Mouse (Mus musculus) hindlimb bud, embryonic 11.5 days (tissue): ENCODE data around the gene Flnb.

Experiments
- DNase-seq: peaks from one replicate; pipeline ENCODE4 v3.0.0-alpha.2; 2012; ENCODE audit warnings: low read depth, low spot score; ENCODE audit errors: extremely low spot score

Gene Flnb

DNA sequence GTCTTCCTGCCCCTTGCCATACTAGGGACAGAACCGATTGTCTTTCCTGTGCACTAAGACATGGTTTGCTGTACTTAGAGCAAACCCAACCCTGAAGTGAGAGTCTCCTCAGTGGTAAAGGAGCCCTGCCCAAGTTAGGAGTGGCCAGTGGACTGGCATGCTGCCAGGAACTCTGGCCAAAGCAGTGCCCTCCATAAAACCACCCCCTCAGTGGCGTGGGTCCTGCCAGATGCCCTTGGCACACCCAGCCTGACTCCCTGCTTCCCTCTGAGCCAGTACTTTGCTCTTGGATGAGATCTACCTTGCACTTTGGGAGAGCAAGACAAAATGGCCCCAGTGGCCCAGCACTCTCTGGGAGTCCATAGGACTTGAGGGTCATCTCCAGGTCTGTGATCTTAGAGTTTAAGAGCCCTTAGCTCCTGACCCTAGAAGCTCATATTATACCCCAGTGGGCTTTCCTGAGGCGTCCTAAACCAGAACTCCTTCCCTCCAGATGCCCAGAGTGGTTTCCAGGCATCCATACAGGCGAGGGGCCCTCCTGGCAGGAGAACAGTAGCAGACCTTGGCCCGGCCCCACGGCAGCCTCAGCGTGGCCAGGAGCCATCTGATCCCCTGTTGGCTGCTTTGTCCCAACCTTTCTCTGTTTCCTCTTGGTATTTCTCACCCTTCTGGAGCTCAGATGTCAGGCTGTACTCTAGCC lies 125.5 kb downstream of the Flnb start:
- DNase-seq = no peak

GRCm38 (mm10) chr14:7943801-7944135 lies 126.0 kb downstream of the Flnb start:
- no peak for DNase-seq

GRCm38 (mm10) chr14:7944349-7945039 lies 126.7 kb downstream of the Flnb start:
- DNase-seq = no peak

DNA sequence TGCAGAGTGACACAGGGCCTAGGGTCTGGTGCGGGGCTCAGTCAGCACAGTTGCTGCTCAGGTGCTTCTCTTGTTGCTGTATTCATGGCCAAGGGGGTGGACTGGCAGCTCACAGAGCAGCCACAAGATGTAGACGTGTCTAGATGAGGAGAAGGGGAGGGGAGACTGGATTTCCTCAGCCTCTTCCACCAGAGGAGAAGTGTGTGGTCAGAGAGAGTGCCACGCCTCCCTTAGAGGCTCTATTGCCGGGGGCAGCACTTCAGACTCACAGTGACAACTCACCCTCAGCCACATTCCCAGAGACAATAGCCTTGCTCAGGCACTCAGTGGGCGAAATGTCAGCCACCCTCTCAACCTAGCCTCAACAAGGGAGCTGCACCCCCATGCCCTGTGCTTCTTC lies 127.5 kb downstream of the Flnb start:
- no peak for DNase-seq

DNA sequence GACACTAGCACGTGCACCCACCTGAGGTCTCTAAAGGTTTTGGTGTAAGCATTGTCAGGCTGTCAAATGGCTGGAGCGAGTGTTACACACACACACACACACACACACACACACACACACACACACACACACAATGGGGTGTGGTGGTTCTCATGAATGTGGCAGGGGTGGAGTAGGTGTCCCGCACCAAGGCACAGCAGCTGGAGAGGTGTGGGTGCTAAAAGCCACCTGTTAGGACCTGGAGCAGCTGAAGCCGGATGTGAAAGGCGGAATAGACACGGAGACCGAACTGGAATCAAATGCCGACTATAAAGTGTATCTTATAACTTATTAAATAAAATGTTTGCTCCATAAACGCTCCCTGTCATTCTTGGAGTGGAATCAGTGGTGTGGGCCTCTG lies 133.5 kb downstream of the Flnb start:
- no peak for DNase-seq

DNA sequence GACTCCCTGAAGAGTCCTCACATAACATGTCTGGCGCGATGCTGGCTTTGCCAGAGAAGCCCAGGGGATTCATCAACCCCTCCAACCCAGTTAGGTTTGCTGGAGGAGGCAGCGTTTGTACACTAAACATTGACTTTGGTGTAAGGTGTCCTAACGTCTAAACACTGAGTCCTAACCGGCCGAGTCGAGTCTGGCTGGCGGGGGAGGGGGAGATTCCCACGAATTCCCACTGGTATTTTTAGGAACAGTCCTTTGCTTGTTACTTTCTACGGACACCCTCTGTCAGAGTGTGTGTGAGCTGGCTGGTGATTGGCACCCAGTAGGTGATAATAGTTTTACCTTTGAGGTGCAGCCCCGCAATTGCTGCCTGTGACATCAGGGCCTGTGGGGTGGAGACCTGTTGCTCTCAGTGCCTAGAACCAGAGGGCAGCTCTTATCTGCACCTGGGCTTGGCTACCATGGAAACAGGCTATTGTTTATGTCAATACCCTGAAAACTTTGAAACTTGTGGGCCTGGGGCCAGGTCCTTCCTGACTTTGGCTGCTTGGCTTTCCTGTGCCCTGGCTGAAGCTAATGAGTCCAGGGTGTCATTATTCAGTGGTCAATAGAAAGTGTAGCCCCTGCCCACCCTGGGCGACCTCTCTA lies 135.0 kb downstream of the Flnb start:
- peak; percentile 28 for DNase-seq

GRCm38 (mm10) chr14:7954071-7954471 lies 136.3 kb downstream of the Flnb start:
- no peak for DNase-seq

GRCm38 (mm10) chr14:7956427-7956826 lies 138.7 kb downstream of the Flnb start:
- no peak for DNase-seq

GRCm38 (mm10) chr14:7957049-7957448 lies 139.3 kb downstream of the Flnb start, which contains the start of gene Gm45521:
Gene Gm45521, plus strand, starts transcription at chr14:7957288.
- DNase-seq = no peak

- DNase-seq = no peak
Observed at GRCm38 (mm10) chr14:7960616-7961015, 142.9 kb downstream of the Flnb start.

GRCm38 (mm10) chr14:7961714-7962113 lies 144.0 kb downstream of the Flnb start:
- no peak for DNase-seq

DNA sequence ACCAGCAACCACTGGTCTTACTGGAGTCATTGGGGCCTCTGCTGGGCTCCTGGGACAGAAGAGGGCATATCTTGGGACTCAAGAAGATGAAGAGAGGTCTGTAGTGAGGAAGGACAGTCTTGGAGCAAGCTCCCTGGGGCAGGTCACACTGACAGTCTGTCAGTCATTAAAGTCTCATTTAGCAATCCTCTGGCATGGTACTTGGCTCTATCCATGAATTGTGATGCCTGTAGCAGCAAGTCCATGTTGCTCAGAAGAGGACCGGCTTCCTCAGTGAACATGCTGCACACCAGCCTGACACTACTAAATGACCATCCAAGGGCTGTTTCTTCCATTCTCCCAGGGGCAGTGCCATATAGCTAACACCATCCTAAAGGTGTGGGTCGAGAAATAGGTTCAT lies 144.9 kb downstream of the Flnb start:
- DNase-seq = no peak

DNA sequence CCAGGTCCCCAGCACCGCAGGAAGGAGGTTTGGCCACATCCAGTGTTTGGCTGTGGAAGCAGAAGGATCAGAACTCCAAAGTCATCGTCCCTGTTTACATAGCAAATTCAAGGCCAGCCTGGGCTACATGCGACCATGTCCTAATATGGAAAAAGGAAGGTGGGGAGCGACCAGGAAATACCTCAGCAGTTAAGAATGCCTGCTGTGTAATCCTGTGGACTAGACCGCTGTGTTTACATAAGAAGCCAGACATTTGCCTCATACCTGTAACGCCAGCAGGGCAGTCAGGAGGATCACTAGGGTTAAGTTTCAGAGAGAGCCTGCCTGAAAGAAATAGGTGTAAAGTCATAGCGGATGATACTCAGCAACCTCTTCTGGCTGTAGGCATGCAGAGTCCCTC lies 145.4 kb downstream of the Flnb start:
- no peak for DNase-seq

- peak; percentile 87 for DNase-seq
Observed at GRCm38 (mm10) chr14:7964219-7964889, 146.6 kb downstream of the Flnb start.

GRCm38 (mm10) chr14:7971889-7972493 lies 154.2 kb downstream of the Flnb start:
- DNase-seq = no peak

DNA sequence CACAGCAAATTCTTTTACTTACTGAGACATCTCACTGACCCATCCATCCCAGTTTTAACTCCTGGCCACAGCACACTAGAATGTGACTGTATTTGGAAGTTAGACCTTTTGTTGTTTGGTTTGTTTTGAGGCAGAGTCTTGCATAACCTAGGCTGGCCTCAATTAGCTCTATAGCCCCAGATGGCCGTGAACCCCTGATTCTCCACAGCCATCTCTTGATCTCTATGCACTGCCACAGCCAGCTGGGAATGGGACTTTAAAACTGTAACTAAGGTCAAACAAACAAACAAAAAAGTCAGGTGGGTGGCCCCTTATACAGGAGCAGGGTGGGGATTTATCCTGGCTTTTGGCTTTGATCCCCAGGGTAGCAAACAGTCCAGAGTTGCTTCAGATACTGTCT lies 156.9 kb downstream of the Flnb start:
- no peak for DNase-seq

DNA sequence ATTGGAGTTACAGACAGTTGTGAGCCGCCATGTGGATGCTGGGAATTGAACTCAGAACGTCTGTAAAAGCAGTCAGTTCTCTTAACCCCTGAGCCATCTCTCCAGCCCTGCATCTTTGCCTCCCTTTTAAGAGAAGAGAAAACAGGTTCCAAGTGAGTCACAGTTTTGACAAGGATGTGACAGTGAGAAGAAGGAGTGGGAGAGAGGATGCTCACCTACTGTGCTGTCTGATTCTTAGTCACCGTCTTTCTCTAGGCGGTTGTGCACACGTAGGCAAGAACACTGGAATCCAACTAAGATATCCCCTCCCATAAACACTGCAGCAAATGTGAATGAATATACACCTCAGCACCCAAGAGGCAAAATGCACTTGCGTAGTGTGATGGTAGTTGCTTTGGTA lies 157.4 kb downstream of the Flnb start:
- no peak for DNase-seq

DNA sequence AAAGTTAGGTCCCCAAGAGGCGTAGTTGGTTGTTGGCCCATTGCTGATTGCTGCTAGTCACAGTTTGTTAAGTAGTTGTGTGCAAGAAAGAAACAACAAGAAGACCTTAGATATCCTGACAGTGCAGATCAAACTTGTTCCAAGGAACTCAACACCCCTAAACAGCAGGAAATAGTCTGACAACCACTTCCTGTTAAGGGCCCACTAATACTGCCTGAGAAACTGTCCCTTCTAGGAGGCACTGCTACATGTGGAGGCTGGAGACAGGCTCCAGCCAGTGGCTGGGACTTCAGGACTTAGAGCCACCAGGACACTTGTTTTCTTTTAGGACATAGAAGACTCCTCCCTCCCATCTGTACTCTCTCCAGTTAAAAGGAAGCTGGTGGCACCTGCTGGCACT lies 159.7 kb downstream of the Flnb start:
- DNase-seq = no peak

GRCm38 (mm10) chr14:7978183-7978582 lies 160.4 kb downstream of the Flnb start:
- DNase-seq = no peak

- no peak for DNase-seq
Observed at GRCm38 (mm10) chr14:7981226-7981625, 163.5 kb downstream of the Flnb start.

DNA sequence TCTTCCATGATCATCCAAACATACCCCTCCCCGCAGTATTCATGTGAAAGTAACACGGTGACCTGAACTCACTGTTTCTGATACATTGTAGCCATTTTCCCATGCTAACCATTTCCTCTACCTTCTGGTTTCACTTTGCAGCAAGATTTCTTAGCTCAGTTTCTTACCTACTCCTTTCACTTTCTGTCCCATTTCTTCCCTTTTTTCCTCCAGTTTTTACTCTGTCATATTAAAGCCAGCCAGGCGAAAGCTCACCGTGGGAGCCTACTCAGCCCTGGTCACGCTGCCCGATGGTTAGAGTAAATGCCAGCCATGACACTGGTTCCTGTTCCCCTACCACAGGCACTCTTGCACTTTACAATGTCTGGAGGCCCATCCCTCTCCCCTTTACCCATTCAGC lies 169.2 kb downstream of the Flnb start:
- no peak for DNase-seq
